Mouse (Mus musculus) ES-E14 (cell line): ENCODE measurements at regions not wholly inside any gene's neighbourhood (a gene's known extent, or its start where the extent isn't known, plus 50 kb on each side); places are given as distances from the start of the nearest gene placed in this dataset.

Experiments
- CHD2 ChIP-seq: IDR thresholded peaks from 2 replicates; pipeline ENCODE4 v1.6.1; 2014; ENCODE audit warnings: mild to moderate bottlenecking, low read depth, low read length, inconsistent platforms
- HCFC1 ChIP-seq: IDR thresholded peaks from 2 replicates; pipeline ENCODE4 v1.6.1; 2012; ENCODE audit warnings: low read length, inconsistent platforms, borderline replicate concordance; ENCODE audit not compliant: insufficient read depth
- MAFK ChIP-seq: IDR thresholded peaks from 2 replicates; pipeline ENCODE4 v1.6.1; 2014; ENCODE audit warnings: mild to moderate bottlenecking, low read depth, low read length, inconsistent platforms; ENCODE audit not compliant: insufficient read depth

DNA sequence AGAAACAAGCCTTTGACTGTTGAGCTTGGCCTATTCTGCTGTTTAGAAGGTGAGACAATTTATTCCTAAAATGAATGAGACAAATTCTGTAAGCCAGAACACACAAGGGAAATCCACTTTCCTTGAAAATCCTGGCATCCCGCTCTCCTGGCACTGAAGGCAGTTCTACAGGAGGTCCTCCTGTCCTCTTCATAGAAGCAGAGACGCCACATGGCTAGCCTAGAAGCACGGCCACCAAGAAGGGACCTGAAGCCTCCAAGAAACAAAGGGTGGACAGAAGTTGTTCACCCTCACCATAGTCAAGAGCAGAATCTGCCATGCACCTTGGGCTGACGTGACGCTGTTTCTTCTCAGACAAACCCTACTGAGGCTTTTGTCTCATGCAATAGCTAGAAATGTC lies 247.7 kb downstream of the Ccdc91 start:
- TF ChIP-seq HCFC1 (no peak), CHD2 (no peak), MAFK (no peak)
